Mouse (Mus musculus) heart, embryonic 15.5 days (tissue): ENCODE data around the gene Mrtfa. TPM values are rescaled to one million over a fixed set of nuclear protein-coding genes. Genes with fewer than 3 reads are reported as not detected.
A peak's percentile ranks its signal among the peaks of the same experiment; 100 is the strongest.

Experiments
- ATAC-seq: fragments of 200-750 bp; cut with Nextera tagmentation; replicated peaks from 2 replicates; pipeline ENCODE4 v1.8.0; 2017; ENCODE audit warnings: low read depth, moderate TSS enrichment; ENCODE audit not compliant: insufficient number of reproducible peaks, insufficient read depth, low FRiP score
- H3K27ac ChIP-seq: fragments of 300-500 bp; sonication (generic); 2 replicates; pipeline ENCODE4 v1.5.1; 2015; ENCODE audit warnings: mild to moderate bottlenecking, inconsistent platforms
- H3K27me3 ChIP-seq: fragments of 300-500 bp; sonication (generic); 2 replicates; pipeline ENCODE4 v1.6.1; 2015; ENCODE audit warnings: inconsistent platforms
- H3K36me3 ChIP-seq: fragments of 300-500 bp; sonication (generic); 2 replicates; pipeline ENCODE4 v1.6.1; 2015; ENCODE audit warnings: mild to moderate bottlenecking, inconsistent platforms
- H3K4me1 ChIP-seq: fragments of 300-500 bp; sonication (generic); replicated peaks from 2 replicates; pipeline ENCODE4 v1.6.1; 2015; ENCODE audit warnings: inconsistent platforms
- H3K4me2 ChIP-seq: fragments of 300-500 bp; sonication (generic); 2 replicates; pipeline ENCODE4 v1.6.1; 2015; ENCODE audit warnings: inconsistent platforms, mild to moderate bottlenecking, moderate library complexity
- H3K4me3 ChIP-seq: fragments of 300-500 bp; sonication (generic); 2 replicates; pipeline ENCODE4 v1.5.1; 2015; ENCODE audit warnings: mild to moderate bottlenecking, inconsistent platforms
- H3K9ac ChIP-seq: fragments of 300-500 bp; sonication (generic); 2 replicates; pipeline ENCODE4 v1.6.1; 2015; ENCODE audit warnings: mild to moderate bottlenecking, inconsistent platforms
- H3K9me3 ChIP-seq: fragments of 300-500 bp; sonication (generic); replicated peaks from 2 replicates; pipeline ENCODE4 v1.6.1; 2016; ENCODE audit warnings: inconsistent platforms
- WGBS: fragments of 180-500 bp; shearing (Covaris S2); methylation state at CpG from one replicate; pipeline ENCODE4 v1.1.7; 2015; ENCODE audit warnings: mixed read lengths; 5-methylcytosine and 5-hydroxymethylcytosine counted together
- polyA plus RNA-seq: library from polyadenylated mRNA; unstranded; fragments of >200 nt; fragmentation: Nextera tagmentation; extraction: Ambion mirVana; gene quantifications from 2 replicates; pipeline ENCODE4 v1.2.1, GENCODE M21; 2015

The Mrtfa gene
- polyA plus RNA-seq, 1 experiment from 2014 or later: 11.4 TPM

DNA sequence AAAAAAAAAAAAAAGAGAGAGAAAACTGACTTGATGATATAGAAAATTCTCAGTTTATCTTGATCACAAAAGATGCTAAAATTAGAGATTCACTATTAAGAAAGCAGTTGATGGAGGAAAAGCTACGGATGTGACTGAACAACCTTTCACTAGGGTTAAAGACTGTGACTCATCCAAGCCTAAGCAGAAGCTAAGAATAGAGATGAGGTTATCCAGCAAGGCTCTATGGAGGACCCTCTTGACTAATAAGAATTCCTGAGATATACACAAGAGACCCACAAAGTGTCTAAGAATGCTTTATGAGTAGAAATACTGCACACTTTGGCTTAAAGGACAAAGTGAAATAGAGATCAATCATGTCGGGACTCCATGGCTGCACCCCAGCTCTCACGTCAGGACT lies 14.9 kb downstream of the Mrtfa start:
- no peak for ATAC-seq
- Histone ChIP-seq H3K4me1 (peaks cover 51% of the 10 kb centered on the region), H3K36me3 (no peaks in the 10 kb centered on the region), H3K9ac (no peak overlapping the region), H3K9me3 (no peaks in the 10 kb centered on the region), H3K4me3 (no peak overlapping the region), H3K27ac (no peak overlapping the region), H3K4me2 (no peak overlapping the region), H3K27me3 (no peaks in the 10 kb centered on the region)
- WGBS: 56% methylated on average over 3 of the region's 3 CpGs

DNA sequence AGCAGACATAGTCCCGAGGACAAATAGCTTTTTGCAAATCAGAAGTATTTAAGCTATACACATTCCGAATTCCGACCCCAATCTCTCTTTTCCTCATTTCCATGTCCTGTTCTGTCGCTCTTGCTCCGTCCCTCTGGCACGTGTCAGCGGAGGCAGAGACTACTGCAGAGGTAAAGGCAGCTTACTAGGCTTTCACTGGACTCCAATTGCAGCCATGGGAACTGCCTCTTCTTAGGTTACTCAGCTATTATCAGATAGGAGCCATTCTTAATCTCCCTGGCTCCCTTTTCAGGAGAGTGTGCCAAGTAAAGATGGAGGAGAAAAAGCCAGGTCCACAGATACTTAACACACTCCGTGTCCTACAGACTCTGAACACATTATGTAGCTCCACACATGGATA lies 18.3 kb downstream of the Mrtfa start:
- Histone ChIP-seq H3K36me3 (no peaks in the 10 kb centered on the region), H3K4me2 (no peak overlapping the region), H3K27me3 (no peaks in the 10 kb centered on the region), H3K4me1 (peaks cover 32% of the 10 kb centered on the region), H3K4me3 (no peak overlapping the region), H3K9me3 (no peaks in the 10 kb centered on the region), H3K27ac (no peak overlapping the region), H3K9ac (no peak overlapping the region)
- ATAC-seq: no peak
- 80% methylated on average over 8 of the region's 8 CpGs for WGBS

DNA sequence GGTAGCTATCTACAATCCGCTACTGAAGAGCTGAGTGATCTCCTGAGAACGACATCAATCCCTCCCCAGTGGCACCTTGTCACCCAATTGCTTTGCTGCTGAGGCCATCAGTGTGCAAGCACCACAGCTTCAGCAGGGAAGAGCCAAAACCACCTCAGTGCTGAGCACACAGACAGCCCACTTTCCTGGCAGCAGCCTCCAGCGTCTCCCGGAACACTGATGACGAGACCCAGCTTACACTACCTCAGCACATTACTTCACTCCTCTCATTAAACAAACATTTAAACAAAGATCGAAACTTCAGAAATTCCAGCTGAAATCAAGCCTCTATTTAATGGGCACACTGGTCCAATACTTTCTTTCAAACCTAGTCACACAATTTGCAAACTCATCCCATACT lies 21.8 kb downstream of the Mrtfa start:
- Histone ChIP-seq H3K27me3 (no peaks in the 10 kb centered on the region), H3K4me1 (0 out of 2 replicates have a peak, but pooled peaks cover 8% of the 10 kb centered on the region), H3K4me3 (no peak overlapping the region), H3K9ac (no peak overlapping the region), H3K36me3 (no peaks in the 10 kb centered on the region), H3K9me3 (no peaks in the 10 kb centered on the region), H3K4me2 (no peak overlapping the region), H3K27ac (no peak overlapping the region)
- no peak for ATAC-seq
- 51% methylated on average over 6 of the region's 6 CpGs for WGBS

DNA sequence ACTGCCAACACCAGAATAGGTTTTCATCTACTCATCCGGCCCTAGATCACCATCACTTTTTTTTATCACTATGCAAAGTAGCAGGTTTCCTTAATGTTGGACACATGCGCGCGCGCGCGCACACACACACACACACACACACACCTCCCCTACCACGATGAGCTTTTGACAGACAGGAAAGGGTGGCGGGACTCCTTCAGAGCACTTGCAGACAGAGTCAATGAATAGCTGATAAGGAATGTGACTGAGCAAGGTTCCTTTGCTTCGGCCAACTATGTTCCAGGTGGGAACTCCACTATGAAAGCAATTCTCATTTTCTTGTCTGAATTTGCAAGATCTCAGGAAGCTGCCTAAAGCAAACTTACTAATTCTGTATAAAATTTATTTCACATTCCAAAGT lies 22.7 kb downstream of the Mrtfa start:
- Histone ChIP-seq H3K9me3 (no peaks in the 10 kb centered on the region), H3K4me1 (0 out of 2 replicates have a peak, but pooled peaks cover 8% of the 10 kb centered on the region), H3K9ac (no peak overlapping the region), H3K27me3 (no peaks in the 10 kb centered on the region), H3K4me2 (no peak overlapping the region), H3K27ac (no peak overlapping the region), H3K4me3 (no peak overlapping the region), H3K36me3 (no peaks in the 10 kb centered on the region)
- 77% methylated on average over 10 of the region's 10 CpGs for WGBS
- no peak for ATAC-seq

DNA sequence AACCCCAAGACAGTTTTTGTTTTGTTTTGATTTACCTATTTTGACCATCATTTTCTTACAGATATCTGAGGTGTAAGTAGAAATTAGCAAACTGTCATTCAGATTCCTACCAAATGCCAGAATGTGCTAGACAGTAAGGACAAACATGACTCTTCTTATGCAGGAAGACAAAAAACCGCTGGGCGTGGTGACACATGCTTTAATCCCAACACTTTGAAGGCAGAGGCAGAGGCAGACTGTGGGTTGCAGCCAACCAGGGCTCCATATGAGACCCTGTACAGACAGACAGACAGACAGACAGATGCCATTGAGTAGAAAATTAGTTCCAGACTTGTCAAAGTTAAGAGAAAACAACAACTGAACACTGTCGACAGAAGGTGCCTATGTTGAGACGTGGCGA lies 24.3 kb downstream of the Mrtfa start:
- Histone ChIP-seq H3K9me3 (no peaks in the 10 kb centered on the region), H3K27ac (no peak overlapping the region), H3K4me2 (no peak overlapping the region), H3K36me3 (no peaks in the 10 kb centered on the region), H3K4me3 (no peak overlapping the region), H3K27me3 (no peaks in the 10 kb centered on the region), H3K4me1 (0 out of 2 replicates have a peak, but pooled peaks cover 8% of the 10 kb centered on the region), H3K9ac (no peak overlapping the region)
- 89% methylated on average over 5 of the region's 5 CpGs for WGBS
- ATAC-seq: no peak

DNA sequence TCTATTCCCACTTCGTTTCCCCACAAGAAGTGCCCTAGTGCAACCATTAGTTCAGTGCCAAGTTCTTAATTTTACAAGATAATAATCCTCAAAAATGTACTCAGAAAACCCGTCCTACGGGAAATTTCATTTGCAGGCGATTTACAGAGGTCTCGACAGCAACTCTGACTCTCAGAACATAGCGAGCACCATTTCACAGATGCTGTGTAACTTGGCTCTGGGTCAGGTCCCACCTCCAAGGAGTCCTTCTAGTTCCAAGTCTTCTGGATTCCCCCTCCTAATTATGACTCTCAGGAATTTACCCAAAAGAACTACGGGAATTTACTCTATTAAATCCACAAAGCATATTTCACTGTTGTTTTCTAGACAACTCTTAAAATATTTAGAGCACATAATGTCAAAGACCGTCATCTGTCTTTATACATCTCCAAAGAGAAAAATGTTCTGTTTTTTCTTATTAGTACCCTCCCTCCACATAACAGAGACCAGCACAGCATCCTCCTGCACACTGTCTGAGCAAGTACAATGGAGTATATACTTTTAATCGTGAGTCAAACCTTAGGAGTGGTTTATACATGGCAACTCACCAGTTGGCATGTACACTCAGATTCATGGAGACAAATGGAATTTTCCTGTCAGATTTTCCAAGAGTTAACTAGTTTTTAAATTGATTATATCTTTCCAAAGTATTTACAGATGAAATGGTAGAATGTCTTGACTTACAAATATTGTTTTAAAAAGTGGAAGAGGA lies 25.8 kb downstream of the Mrtfa start:
- 60% methylated on average over 9 of the region's 9 CpGs for WGBS
- H3K4me2 ChIP-seq: peak overlapping the region; percentile 4; the same call in 1 of the 2 replicates
- no peaks in the 10 kb centered on the region for H3K27me3 ChIP-seq
- H3K9ac ChIP-seq: no peak overlapping the region
- H3K4me1 ChIP-seq: 0 out of 2 replicates have a peak, but pooled peaks cover 8% of the 10 kb centered on the region
- peak overlapping the region; percentile 16; the same call in 1 of the 2 replicates for H3K27ac ChIP-seq
- ATAC-seq: no peak
- H3K4me3 ChIP-seq: no peak overlapping the region
- H3K36me3 ChIP-seq: no peaks in the 10 kb centered on the region
- H3K9me3 ChIP-seq: no peaks in the 10 kb centered on the region

- H3K27ac ChIP-seq: no peak overlapping the region
- H3K4me3 ChIP-seq: no peak overlapping the region
- H3K4me2 ChIP-seq: no peak overlapping the region
- H3K9me3 ChIP-seq: no peaks in the 10 kb centered on the region
- no peak for ATAC-seq
- no peak overlapping the region for H3K9ac ChIP-seq
- 70% methylated on average over 3 of the region's 3 CpGs for WGBS
- H3K27me3 ChIP-seq: no peaks in the 10 kb centered on the region
- H3K36me3 ChIP-seq: no peaks in the 10 kb centered on the region
- peaks cover 10% of the 10 kb centered on the region; the same call in 1 of the 2 replicates for H3K4me1 ChIP-seq
Observed at GRCm38 (mm10) chr15:81161571-81161970, 29.0 kb downstream of the Mrtfa start.

- WGBS: 71% methylated on average over 4 of the region's 4 CpGs
- H3K27me3 ChIP-seq: no peaks in the 10 kb centered on the region
- no peak for ATAC-seq
- no peak overlapping the region for H3K4me2 ChIP-seq
- H3K9ac ChIP-seq: no peak overlapping the region
- peaks cover 10% of the 10 kb centered on the region; the same call in 1 of the 2 replicates for H3K4me1 ChIP-seq
- no peaks in the 10 kb centered on the region for H3K36me3 ChIP-seq
- no peaks in the 10 kb centered on the region for H3K9me3 ChIP-seq
- no peak overlapping the region for H3K27ac ChIP-seq
- no peak overlapping the region for H3K4me3 ChIP-seq
Observed at GRCm38 (mm10) chr15:81160677-81161076, 29.9 kb downstream of the Mrtfa start.

- Histone ChIP-seq H3K9me3 (no peaks in the 10 kb centered on the region), H3K9ac (no peak overlapping the region), H3K4me2 (no peak overlapping the region), H3K4me3 (no peak overlapping the region), H3K27ac (no peak overlapping the region), H3K36me3 (no peaks in the 10 kb centered on the region), H3K27me3 (no peaks in the 10 kb centered on the region), H3K4me1 (peaks cover 10% of the 10 kb centered on the region; the same call in 1 of the 2 replicates)
- 79% methylated on average over 7 of the region's 7 CpGs for WGBS
- ATAC-seq: no peak
Observed at GRCm38 (mm10) chr15:81159212-81159611, 31.3 kb downstream of the Mrtfa start.

GRCm38 (mm10) chr15:81158517-81159120 lies 31.9 kb downstream of the Mrtfa start:
- no peaks in the 10 kb centered on the region for H3K36me3 ChIP-seq
- no peak overlapping the region; the same call in 1 of the 2 replicates for H3K27ac ChIP-seq
- 65% methylated on average over 7 of the region's 7 CpGs for WGBS
- ATAC-seq: no peak
- no peak overlapping the region for H3K9ac ChIP-seq
- peaks cover 10% of the 10 kb centered on the region; the same call in 1 of the 2 replicates for H3K4me1 ChIP-seq
- no peaks in the 10 kb centered on the region for H3K27me3 ChIP-seq
- H3K4me2 ChIP-seq: no peak overlapping the region
- no peak overlapping the region for H3K4me3 ChIP-seq
- H3K9me3 ChIP-seq: no peaks in the 10 kb centered on the region

GRCm38 (mm10) chr15:81156453-81156852 lies 34.1 kb downstream of the Mrtfa start:
- Histone ChIP-seq H3K4me3 (no peak overlapping the region), H3K27me3 (no peaks in the 10 kb centered on the region), H3K9ac (no peak overlapping the region), H3K27ac (no peak overlapping the region), H3K9me3 (no peaks in the 10 kb centered on the region), H3K4me1 (peaks cover 10% of the 10 kb centered on the region; the same call in 1 of the 2 replicates), H3K36me3 (no peaks in the 10 kb centered on the region), H3K4me2 (no peak overlapping the region)
- ATAC-seq: no peak
- WGBS: 71% methylated on average over 2 of the region's 2 CpGs
